Mouse (Mus musculus): Measurements from ENCODE around the gene Ltbp3. TPM values are rescaled to one million over a fixed set of nuclear protein-coding genes. Genes with fewer than 3 reads are reported as not detected.
A peak's percentile ranks its signal among the peaks of the same experiment; 100 is the strongest.

Gene Ltbp3
- polyA plus RNA-seq, 1 experiment from 2014 or later, result 9.6 TPM

DNA sequence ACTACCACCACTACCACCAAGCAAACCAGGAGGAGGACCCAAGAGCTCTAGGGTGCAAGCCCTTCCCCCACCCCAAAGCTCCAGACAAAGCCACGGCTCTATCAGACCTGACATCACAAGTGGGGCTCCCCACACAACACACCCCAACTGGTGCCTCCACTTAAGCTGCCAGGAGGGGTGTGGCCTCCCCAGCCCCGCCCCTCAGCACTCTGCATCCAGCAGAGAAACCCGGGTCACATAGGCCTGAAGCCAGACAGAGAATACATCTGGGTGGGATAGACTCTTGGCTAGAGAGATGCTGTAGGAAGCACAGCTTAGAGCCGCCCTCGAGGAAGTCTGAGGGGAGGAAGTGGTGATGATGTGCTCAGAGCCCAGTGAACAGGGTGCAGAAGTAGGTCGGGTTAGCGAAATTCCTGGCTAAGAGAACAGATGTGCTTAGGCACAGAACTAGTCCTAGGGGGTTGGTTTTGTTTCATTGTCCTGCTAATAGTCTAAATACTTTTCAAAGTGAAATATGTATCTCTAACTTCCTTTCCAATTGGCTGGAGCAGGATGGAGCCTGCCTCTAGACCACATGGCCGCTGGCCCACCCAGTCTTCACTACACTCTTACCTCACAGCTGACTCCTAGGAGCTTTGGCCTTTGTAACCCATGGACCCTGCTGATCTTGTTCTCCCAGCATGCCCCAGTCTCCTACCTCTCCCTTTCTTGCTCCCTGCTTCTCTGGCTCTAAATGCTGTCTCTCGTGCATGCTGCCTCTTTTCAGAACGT lies 35.7 kb upstream of the Ltbp3 start:
- H3K9ac ChIP-seq (ENCODE audit: low read depth, low read length), result no peak overlapping the region
- WGBS, result 41% methylated on average over 10 of the region's 10 CpGs
- H3K27ac ChIP-seq (ENCODE audit: low read length), result no peak overlapping the region

DNA sequence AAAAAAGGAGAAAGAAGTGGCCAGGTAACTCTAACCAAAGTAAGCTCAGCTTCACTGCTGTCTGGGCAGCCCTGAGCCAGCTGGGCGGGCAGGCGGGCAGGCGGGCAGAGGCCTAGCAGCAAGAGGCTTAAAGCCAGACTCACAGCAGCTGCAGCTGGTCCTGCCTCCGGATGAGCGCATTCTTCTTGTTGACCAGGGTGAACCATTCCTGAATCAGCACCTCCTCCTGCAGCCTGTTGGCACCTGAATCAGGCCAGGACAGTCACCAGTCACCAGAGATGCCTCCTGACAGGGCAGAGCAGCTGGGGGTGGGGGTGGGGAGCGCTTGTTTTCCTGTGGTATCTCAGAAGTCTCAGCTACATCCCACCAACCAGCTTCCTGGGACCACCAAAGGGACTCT lies 30.6 kb upstream of the Ltbp3 start:
- Histone ChIP-seq H3K4me2 (ENCODE audit: low read length) (no peak overlapping the region), H3K9me3 (replicated peaks; ENCODE audit: control insufficient read depth, low read length, poor library complexity, severe bottlenecking) (no peaks in the 10 kb centered on the region), H3K9ac (ENCODE audit: low read depth, low read length) (no peak overlapping the region), H3K27ac (ENCODE audit: low read length) (no peak overlapping the region), H3K36me3 (ENCODE audit: control insufficient read depth, insufficient read depth, low read length) (peaks cover 15% of the 10 kb centered on the region), H3K4me3 (ENCODE audit: low read depth, low read length) (no peak overlapping the region), H3K4me1 (ENCODE audit: control insufficient read depth, insufficient read depth, low read length) (peaks cover 7% of the 10 kb centered on the region; the same call in 1 of the 2 replicates), H3K27me3 (ENCODE audit: control insufficient read depth, insufficient read depth, low read depth, low read length) (no peaks in the 10 kb centered on the region)
- 98% methylated on average over 6 of the region's 6 CpGs for WGBS
- ATAC-seq, result no peak

More for the DNA sequence above, 35.7 kb upstream of the Ltbp3 start:
- H3K27me3 ChIP-seq (ENCODE audit: control insufficient read depth, insufficient read depth, low read depth, low read length), result no peaks in the 10 kb centered on the region
- no peak overlapping the region for H3K4me2 ChIP-seq (ENCODE audit: low read length)
- no peaks in the 10 kb centered on the region for H3K4me1 ChIP-seq (ENCODE audit: control insufficient read depth, insufficient read depth, low read length)
- H3K9me3 ChIP-seq (replicated peaks; ENCODE audit: control insufficient read depth, low read length, poor library complexity, severe bottlenecking), result no peaks in the 10 kb centered on the region
- no peak overlapping the region for H3K4me3 ChIP-seq (ENCODE audit: low read depth, low read length)
- peaks cover 24% of the 10 kb centered on the region for H3K36me3 ChIP-seq (ENCODE audit: control insufficient read depth, insufficient read depth, low read length)
- ATAC-seq, result no peak

DNA sequence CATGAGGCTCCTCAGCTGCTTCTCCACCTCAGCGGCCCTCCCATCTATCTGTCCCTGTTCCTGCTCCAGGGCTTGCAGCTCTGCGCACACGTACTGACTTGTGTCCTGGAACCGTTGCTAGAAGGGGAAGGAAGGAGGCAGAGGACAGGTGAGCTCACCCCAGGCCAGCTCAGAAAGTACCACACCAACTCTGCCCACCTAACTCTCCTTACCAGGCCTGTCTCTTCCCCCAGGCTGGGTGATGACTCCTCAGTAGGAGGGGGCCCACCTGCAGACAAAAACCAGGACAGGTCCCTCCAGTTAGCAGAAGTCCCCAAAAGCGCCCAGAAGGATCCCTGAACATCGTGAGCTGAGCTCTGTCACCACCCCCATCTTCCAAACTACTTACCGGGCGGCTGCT lies 30.1 kb upstream of the Ltbp3 start:
- Histone ChIP-seq H3K36me3 (ENCODE audit: control insufficient read depth, insufficient read depth, low read length) (peaks cover 15% of the 10 kb centered on the region), H3K9ac (ENCODE audit: low read depth, low read length) (no peak overlapping the region), H3K9me3 (replicated peaks; ENCODE audit: control insufficient read depth, low read length, poor library complexity, severe bottlenecking) (no peaks in the 10 kb centered on the region), H3K27me3 (ENCODE audit: control insufficient read depth, insufficient read depth, low read depth, low read length) (no peaks in the 10 kb centered on the region), H3K27ac (ENCODE audit: low read length) (no peak overlapping the region), H3K4me2 (ENCODE audit: low read length) (no peak overlapping the region), H3K4me3 (ENCODE audit: low read depth, low read length) (no peak overlapping the region), H3K4me1 (ENCODE audit: control insufficient read depth, insufficient read depth, low read length) (peaks cover 10% of the 10 kb centered on the region; the same call in 1 of the 2 replicates)
- no peak for ATAC-seq
- 78% methylated on average over 8 of the region's 8 CpGs for WGBS

DNA sequence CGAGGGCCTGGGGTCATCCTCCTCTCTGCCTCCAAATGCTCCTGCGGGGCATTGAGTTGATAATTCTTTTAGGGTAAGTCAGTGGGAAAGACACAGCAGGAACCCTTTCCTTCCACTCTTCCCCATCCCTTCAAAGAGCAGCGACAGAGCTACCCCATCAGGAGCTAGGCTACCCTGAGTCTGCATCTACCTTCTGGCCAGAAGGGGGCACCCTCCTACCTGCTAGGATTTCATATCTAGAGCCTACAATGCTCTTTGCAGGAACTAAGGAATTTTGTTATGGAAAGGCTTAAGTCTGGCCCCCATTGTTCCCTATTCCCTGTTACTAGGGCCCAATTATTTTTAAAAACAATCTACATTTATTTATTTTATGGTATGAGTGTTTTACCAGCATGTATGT lies 29.5 kb upstream of the Ltbp3 start:
- 4% methylated on average over 3 of the region's 3 CpGs for WGBS
- Histone ChIP-seq H3K4me3 (ENCODE audit: low read depth, low read length) (no peak overlapping the region), H3K27ac (ENCODE audit: low read length) (no peak overlapping the region), H3K4me2 (ENCODE audit: low read length) (no peak overlapping the region), H3K27me3 (ENCODE audit: control insufficient read depth, insufficient read depth, low read depth, low read length) (no peaks in the 10 kb centered on the region), H3K9me3 (replicated peaks; ENCODE audit: control insufficient read depth, low read length, poor library complexity, severe bottlenecking) (no peaks in the 10 kb centered on the region), H3K9ac (ENCODE audit: low read depth, low read length) (no peak overlapping the region), H3K4me1 (ENCODE audit: control insufficient read depth, insufficient read depth, low read length) (peaks cover 12% of the 10 kb centered on the region; the same call in 1 of the 2 replicates), H3K36me3 (ENCODE audit: control insufficient read depth, insufficient read depth, low read length) (peaks cover 15% of the 10 kb centered on the region)
- ATAC-seq, result no peak

DNA sequence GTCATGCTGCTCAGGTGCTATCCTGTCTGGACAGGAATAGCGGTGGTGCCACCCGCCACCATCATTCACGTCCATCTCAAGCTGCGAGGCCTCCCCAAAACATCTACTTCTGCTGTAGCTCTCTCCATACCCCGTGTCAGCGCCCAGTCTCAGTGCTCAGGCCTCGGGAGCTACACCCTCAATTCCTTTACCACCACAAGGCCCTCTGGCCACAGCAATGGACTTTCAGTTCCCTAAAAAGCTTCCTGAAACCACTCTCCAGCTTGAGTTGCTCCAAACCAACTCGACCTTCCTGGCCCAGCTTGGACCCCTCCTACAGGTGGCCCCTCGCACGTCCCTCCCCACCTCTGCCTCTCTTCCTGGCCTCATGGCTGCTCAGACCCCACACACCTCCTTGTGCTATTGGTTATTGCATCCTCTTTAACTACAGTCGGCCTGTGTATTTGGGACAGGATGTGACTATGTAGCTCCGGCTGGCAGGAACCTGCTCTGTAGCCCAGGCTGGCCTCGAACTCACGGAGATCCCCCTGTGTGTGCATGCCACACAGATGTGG lies 28.7 kb upstream of the Ltbp3 start:
- WGBS, result 93% methylated on average over 14 of the region's 14 CpGs
- no peaks in the 10 kb centered on the region for H3K27me3 ChIP-seq (ENCODE audit: control insufficient read depth, insufficient read depth, low read depth, low read length)

DNA sequence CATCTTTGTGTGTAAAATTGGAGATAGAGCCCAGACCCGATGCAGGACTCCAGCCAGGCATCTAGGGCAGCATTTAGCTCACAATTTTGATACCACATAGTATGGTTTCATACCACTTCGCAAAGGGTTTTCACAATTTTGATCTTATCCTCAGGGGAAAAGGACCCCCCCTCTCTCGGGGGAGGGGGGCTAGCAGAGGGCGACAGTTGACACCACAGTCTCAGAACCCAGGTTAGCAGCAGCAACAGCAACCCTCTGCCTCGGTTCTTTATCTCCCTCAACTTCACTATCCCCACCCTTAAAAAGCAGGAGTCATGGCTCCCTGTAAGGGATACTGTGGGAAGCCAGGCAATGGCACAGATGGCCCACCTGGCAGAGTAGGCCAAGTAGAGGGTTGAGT lies 27.4 kb upstream of the Ltbp3 start:
- Histone ChIP-seq H3K4me3 (ENCODE audit: low read depth, low read length) (no peak overlapping the region), H3K36me3 (ENCODE audit: control insufficient read depth, insufficient read depth, low read length) (peaks cover 13% of the 10 kb centered on the region), H3K9ac (ENCODE audit: low read depth, low read length) (no peak overlapping the region), H3K27ac (ENCODE audit: low read length) (no peak overlapping the region), H3K9me3 (replicated peaks; ENCODE audit: control insufficient read depth, low read length, poor library complexity, severe bottlenecking) (no peaks in the 10 kb centered on the region), H3K4me1 (ENCODE audit: control insufficient read depth, insufficient read depth, low read length) (peaks cover 23% of the 10 kb centered on the region), H3K27me3 (ENCODE audit: control insufficient read depth, insufficient read depth, low read depth, low read length) (no peaks in the 10 kb centered on the region), H3K4me2 (ENCODE audit: low read length) (peak overlapping the region; percentile 35)
- 83% methylated on average over 5 of the region's 5 CpGs for WGBS
- no peak for ATAC-seq

More for the DNA sequence above, 28.7 kb upstream of the Ltbp3 start:
- Histone ChIP-seq H3K4me3 (ENCODE audit: low read depth, low read length) (no peak overlapping the region), H3K36me3 (ENCODE audit: control insufficient read depth, insufficient read depth, low read length) (peaks cover 13% of the 10 kb centered on the region), H3K9me3 (replicated peaks; ENCODE audit: control insufficient read depth, low read length, poor library complexity, severe bottlenecking) (no peaks in the 10 kb centered on the region), H3K4me1 (ENCODE audit: control insufficient read depth, insufficient read depth, low read length) (peaks cover 19% of the 10 kb centered on the region), H3K4me2 (ENCODE audit: low read length) (no peak overlapping the region), H3K9ac (ENCODE audit: low read depth, low read length) (no peak overlapping the region), H3K27ac (ENCODE audit: low read length) (no peak overlapping the region)
- no peak for ATAC-seq

DNA sequence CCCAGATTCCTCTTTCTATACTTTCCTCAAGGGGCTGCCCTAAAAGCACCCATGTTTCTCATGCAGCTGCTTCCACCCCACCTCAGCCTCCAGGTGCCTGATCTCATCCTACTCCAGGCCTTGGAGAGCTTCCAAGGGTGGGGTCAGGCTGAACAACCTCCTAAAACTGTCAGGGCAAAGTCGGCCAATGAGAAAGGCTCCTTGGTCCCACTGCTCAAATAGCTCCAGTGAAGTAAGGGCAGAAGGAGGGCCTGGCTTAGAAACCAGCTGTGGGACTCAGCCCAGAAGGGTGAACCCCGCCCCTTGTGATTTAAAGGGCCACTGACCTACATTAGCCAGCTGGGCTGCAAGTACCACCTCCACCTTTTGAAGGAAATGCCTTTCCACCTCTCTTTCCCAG lies 27.0 kb upstream of the Ltbp3 start:
- no peak for ATAC-seq
- Histone ChIP-seq H3K4me2 (ENCODE audit: low read length) (peak overlapping the region; percentile 35), H3K4me3 (ENCODE audit: low read depth, low read length) (peak overlapping the region; percentile 2; the same call in 1 of the 2 replicates), H3K9me3 (replicated peaks; ENCODE audit: control insufficient read depth, low read length, poor library complexity, severe bottlenecking) (no peaks in the 10 kb centered on the region), H3K4me1 (ENCODE audit: control insufficient read depth, insufficient read depth, low read length) (peaks cover 23% of the 10 kb centered on the region), H3K27ac (ENCODE audit: low read length) (no peak overlapping the region), H3K9ac (ENCODE audit: low read depth, low read length) (no peak overlapping the region), H3K36me3 (ENCODE audit: control insufficient read depth, insufficient read depth, low read length) (peaks cover 8% of the 10 kb centered on the region), H3K27me3 (ENCODE audit: control insufficient read depth, insufficient read depth, low read depth, low read length) (no peaks in the 10 kb centered on the region)
- 23% methylated on average over 2 of the region's 2 CpGs for WGBS

DNA sequence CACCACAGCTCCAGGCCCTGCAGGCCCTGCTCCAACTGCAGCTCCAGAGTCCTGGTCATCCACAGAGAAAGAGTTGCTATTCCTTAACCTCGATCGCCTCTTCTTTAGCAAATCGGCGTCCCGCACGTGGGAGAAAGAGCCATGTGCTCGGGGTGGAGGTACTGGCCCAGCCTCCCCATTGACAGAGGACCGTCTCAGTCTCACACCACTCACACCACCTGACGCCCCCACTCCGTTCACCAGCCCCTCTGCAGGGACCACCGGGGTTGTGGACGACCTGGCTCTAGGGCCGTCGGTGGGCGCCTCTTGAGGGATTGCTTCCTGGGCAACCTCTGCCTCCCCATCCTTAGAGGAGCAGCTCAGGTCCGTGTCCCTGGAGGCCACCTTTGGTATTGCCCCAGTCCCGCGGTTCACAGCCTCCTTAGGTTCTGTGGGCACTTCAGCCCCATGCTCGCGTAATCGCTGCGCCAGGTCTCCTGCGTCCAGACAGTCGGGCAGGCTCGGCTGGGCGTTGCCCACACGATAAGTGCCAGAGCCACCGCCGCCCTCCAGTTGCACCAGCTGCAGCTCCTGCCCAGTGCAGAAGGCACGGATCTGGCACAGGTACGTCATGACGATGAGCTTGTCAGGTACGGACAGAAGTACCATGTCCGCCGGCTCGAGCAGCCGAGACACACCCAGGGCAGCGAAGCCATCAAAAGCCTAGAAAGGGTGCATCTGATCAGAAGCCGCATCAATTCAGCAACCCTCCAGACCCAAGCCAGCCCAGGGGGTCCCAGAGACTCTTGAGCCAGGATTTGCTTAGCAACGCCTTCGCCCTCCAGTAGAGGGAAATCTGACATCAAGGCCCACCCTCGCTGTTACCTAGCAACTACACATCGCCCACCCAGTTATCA lies 24.7 kb upstream of the Ltbp3 start:
- peak overlapping the region; percentile 61 for H3K27ac ChIP-seq (ENCODE audit: low read length)
- peaks cover 9% of the 10 kb centered on the region for H3K36me3 ChIP-seq (ENCODE audit: control insufficient read depth, insufficient read depth, low read length)
- H3K4me2 ChIP-seq (ENCODE audit: low read length), result peak overlapping the region; percentile 52
- H3K27me3 ChIP-seq (ENCODE audit: control insufficient read depth, insufficient read depth, low read depth, low read length), result no peaks in the 10 kb centered on the region
- no peaks in the 10 kb centered on the region for H3K9me3 ChIP-seq (replicated peaks; ENCODE audit: control insufficient read depth, low read length, poor library complexity, severe bottlenecking)
- ATAC-seq, result peak; percentile 74
- peak overlapping the region; percentile 40 for H3K4me3 ChIP-seq (ENCODE audit: low read depth, low read length)
- peaks cover 23% of the 10 kb centered on the region for H3K4me1 ChIP-seq (ENCODE audit: control insufficient read depth, insufficient read depth, low read length)
- H3K9ac ChIP-seq (ENCODE audit: low read depth, low read length), result peak overlapping the region; percentile 60
- WGBS, result 17% methylated on average over 43 of the region's 43 CpGs

All from midbrain, embryonic 16.5 days (tissue).